Mouse (Mus musculus) hindbrain, embryonic 11.5 days (tissue): ENCODE measurements around the gene Dhx33. TPM values are rescaled to one million over a fixed set of nuclear protein-coding genes. Genes with fewer than 3 reads are reported as not detected.

ENCODE experiments used
- ATAC-seq: fragments of 200-750 bp; cut with Nextera tagmentation; 2 replicates; pipeline ENCODE4 v1.8.0; 2017; ENCODE audit warnings: mild to moderate bottlenecking, moderate TSS enrichment, moderate library complexity; ENCODE audit not compliant: low FRiP score
- DNase-seq: peaks from one replicate; pipeline ENCODE4 v3.0.0-alpha.2; 2015; ENCODE audit warnings: low spot score
- H3K27ac ChIP-seq: fragments of 300-500 bp; sonication (generic); 2 replicates; pipeline ENCODE4 v1.5.1; 2014; ENCODE audit warnings: mild to moderate bottlenecking, low read depth, low read length
- H3K27me3 ChIP-seq: fragments of 300-500 bp; sonication (generic); 2 replicates; pipeline ENCODE4 v1.6.1; 2014; ENCODE audit warnings: mild to moderate bottlenecking, low read length, moderate library complexity, mixed read lengths; ENCODE audit not compliant: control insufficient read depth, insufficient read depth
- H3K36me3 ChIP-seq: fragments of 300-500 bp; sonication (generic); 2 replicates; pipeline ENCODE4 v1.6.1; 2014; ENCODE audit warnings: mild to moderate bottlenecking, low read length, moderate library complexity, mixed read lengths; ENCODE audit not compliant: control insufficient read depth, insufficient read depth
- H3K4me1 ChIP-seq: fragments of 300-500 bp; sonication (generic); replicated peaks from 2 replicates; pipeline ENCODE4 v1.6.1; 2014; ENCODE audit warnings: low read length, mixed read lengths; ENCODE audit not compliant: control insufficient read depth, insufficient read depth
- H3K4me2 ChIP-seq: fragments of 300-500 bp; sonication (generic); replicated peaks from 2 replicates; pipeline ENCODE4 v1.6.1; 2014; ENCODE audit warnings: mild to moderate bottlenecking, low read depth, low read length
- H3K4me3 ChIP-seq: fragments of 300-500 bp; sonication (generic); 2 replicates; pipeline ENCODE4 v1.5.1; 2014; ENCODE audit warnings: low read depth, low read length
- H3K9ac ChIP-seq: fragments of 300-500 bp; sonication (generic); 2 replicates; pipeline ENCODE4 v1.6.1; 2014; ENCODE audit warnings: low read depth, low read length
- H3K9me3 ChIP-seq: fragments of 300-500 bp; sonication (generic); 2 replicates; pipeline ENCODE4 v1.6.1; 2016; ENCODE audit warnings: low read length; ENCODE audit not compliant: control insufficient read depth
- WGBS: fragments of 180-500 bp; shearing (Covaris S2); extraction: QIAGEN DNeasy Blood & Tissue Kit; methylation state at CpG from one replicate; pipeline ENCODE4 v1.1.7; 2014; 5-methylcytosine and 5-hydroxymethylcytosine counted together
- polyA plus RNA-seq: library from polyadenylated mRNA; unstranded; fragments of >200 nt; fragmentation: Nextera tagmentation; extraction: Ambion mirVana; gene quantifications from 2 replicates; pipeline ENCODE4 v1.2.1, GENCODE M21; 2014

Gene Dhx33
- polyA plus RNA-seq, 1 experiment from 2014 or later, result 17.8 TPM

- DNase-seq (no peak), ATAC-seq (no peak)
- Histone ChIP-seq H3K4me3 (no peak overlapping the region), H3K27me3 (no peaks in the 10 kb centered on the region), H3K4me1 (no peaks in the 10 kb centered on the region), H3K27ac (no peak overlapping the region), H3K36me3 (peaks cover 17% of the 10 kb centered on the region; the same call in 1 of the 2 replicates), H3K4me2 (no peak overlapping the region), H3K9me3 (no peaks in the 10 kb centered on the region), H3K9ac (no peak overlapping the region)
- 96% methylated on average over 4 of the region's 4 CpGs for WGBS
Measured at GRCm38 (mm10) chr11:70954711-70955110, 49.5 kb downstream of the Dhx33 start.

GRCm38 (mm10) chr11:70944935-70945817, 59.1 kb downstream of the Dhx33 start:
- H3K36me3 ChIP-seq, result peaks cover 11% of the 10 kb centered on the region
- no peak for ATAC-seq
- 95% methylated on average over 4 of the region's 4 CpGs for WGBS

GRCm38 (mm10) chr11:70943651-70944050, 60.6 kb downstream of the Dhx33 start:
- 95% methylated on average over 7 of the region's 7 CpGs for WGBS
- Histone ChIP-seq H3K4me2 (no peak overlapping the region), H3K9me3 (no peaks in the 10 kb centered on the region), H3K27me3 (no peaks in the 10 kb centered on the region), H3K9ac (no peak overlapping the region), H3K36me3 (peaks cover 7% of the 10 kb centered on the region; the same call in 1 of the 2 replicates), H3K27ac (no peak overlapping the region), H3K4me1 (no peaks in the 10 kb centered on the region), H3K4me3 (no peak overlapping the region)
- no peak for ATAC-seq
- no peak for DNase-seq

More at GRCm38 (mm10) chr11:70944935-70945817, 59.1 kb downstream of the Dhx33 start:
- no peak overlapping the region for H3K27ac ChIP-seq
- H3K9ac ChIP-seq, result no peak overlapping the region
- H3K4me1 ChIP-seq, result no peaks in the 10 kb centered on the region
- no peak for DNase-seq
- H3K4me3 ChIP-seq, result no peak overlapping the region
- H3K27me3 ChIP-seq, result no peaks in the 10 kb centered on the region
- H3K9me3 ChIP-seq, result no peaks in the 10 kb centered on the region
- H3K4me2 ChIP-seq, result no peak overlapping the region

GRCm38 (mm10) chr11:70942596-70942995, 61.6 kb downstream of the Dhx33 start:
- Histone ChIP-seq H3K9ac (no peak overlapping the region), H3K4me3 (no peak overlapping the region), H3K4me2 (no peak overlapping the region), H3K9me3 (no peaks in the 10 kb centered on the region), H3K4me1 (no peaks in the 10 kb centered on the region), H3K27me3 (no peaks in the 10 kb centered on the region), H3K36me3 (peaks cover 7% of the 10 kb centered on the region; the same call in 1 of the 2 replicates), H3K27ac (no peak overlapping the region)
- ATAC-seq (no peak), DNase-seq (no peak)
- WGBS, result 84% methylated on average over 1 of the region's 1 CpGs

GRCm38 (mm10) chr11:70935316-70935715, 68.9 kb downstream of the Dhx33 start:
- H3K27ac ChIP-seq, result no peak overlapping the region
- H3K27me3 ChIP-seq, result no peaks in the 10 kb centered on the region
- H3K9me3 ChIP-seq, result no peaks in the 10 kb centered on the region
- DNase-seq (no peak), ATAC-seq (no peak)
- no peak overlapping the region for H3K4me2 ChIP-seq
- H3K4me1 ChIP-seq, result no peaks in the 10 kb centered on the region
- no peaks in the 10 kb centered on the region for H3K36me3 ChIP-seq
- no peak overlapping the region for H3K9ac ChIP-seq
- H3K4me3 ChIP-seq, result no peak overlapping the region
- WGBS, result 92% methylated on average over 7 of the region's 7 CpGs

Other genes starting within 250 kb of the Dhx33 start
- gene Zfp3, start 240.2 kb downstream of the Dhx33 start, polyA plus RNA-seq, result 9.0 and 11.1 TPM in 2 replicates
- 0.22 TPM in 1 of 2 replicates, not detected in the other for gene Scimp, start 191.9 kb downstream of the Dhx33 start, polyA plus RNA-seq
- 43.0 and 48.6 TPM in 2 replicates for gene Rabep1, start 159.7 kb downstream of the Dhx33 start, polyA plus RNA-seq
- 169 and 172 TPM in 2 replicates for gene Nup88, start 34.5 kb downstream of the Dhx33 start, polyA plus RNA-seq
- 73.8 and 77.4 TPM in 2 replicates for gene Rpain, start 34.2 kb downstream of the Dhx33 start, polyA plus RNA-seq
- gene C1qbp, start 21.4 kb downstream of the Dhx33 start, polyA plus RNA-seq, result 220 and 232 TPM in 2 replicates
- gene Mis12, start 15.2 kb upstream of the Dhx33 start, polyA plus RNA-seq, result 47.0 and 49.1 TPM in 2 replicates
- 43.5 and 47.5 TPM in 2 replicates for gene Derl2, start 15.4 kb upstream of the Dhx33 start, polyA plus RNA-seq
- gene 6330403K07Rik, start 29.1 kb upstream of the Dhx33 start, polyA plus RNA-seq, result 122 and 146 TPM in 2 replicates
- gene Nlrp1a, start 140.3 kb upstream of the Dhx33 start, polyA plus RNA-seq, result 0.04 and 0.15 TPM in 2 replicates
- gene Nlrp1b, start 226.3 kb upstream of the Dhx33 start, polyA plus RNA-seq, result 0.11 TPM in 1 of 2 replicates, not detected in the other